Mouse (Mus musculus) heart, embryonic 14.5 days (tissue): ENCODE measurements around the gene Tmprss4. TPM values are rescaled to one million over a fixed set of nuclear protein-coding genes. Genes with fewer than 3 reads are reported as not detected.

Source experiments
- ATAC-seq: fragments of 200-750 bp; cut with Nextera tagmentation; 2 replicates; pipeline ENCODE4 v1.8.0; 2017; ENCODE audit warnings: low read depth, moderate TSS enrichment; ENCODE audit not compliant: insufficient number of reproducible peaks, insufficient read depth, low FRiP score
- H3K27ac ChIP-seq, 2 experiments: fragments of 200-500 bp in 1 of 2; fragments of 300-500 bp in 1 of 2; sonication (generic) in 1 of 2; replicated peaks in 1 of 2; 2 replicates each; pipeline ENCODE4 v1.5.1; 2012 to 2014; ENCODE audit warnings: low read depth in 2 of 2, low read length in 2 of 2, control low read depth in 1 of 2, mild to moderate bottlenecking in 1 of 2, mixed read lengths in 1 of 2; ENCODE audit not compliant: control insufficient read depth in 1 of 2, insufficient read depth in 1 of 2
- H3K27me3 ChIP-seq: fragments of 300-500 bp; sonication (generic); 2 replicates; pipeline ENCODE4 v1.6.1; 2014; ENCODE audit warnings: mild to moderate bottlenecking, low read length, control low read depth; ENCODE audit not compliant: control insufficient read depth, insufficient read depth
- H3K36me3 ChIP-seq: fragments of 300-500 bp; sonication (generic); 2 replicates; pipeline ENCODE4 v1.6.1; 2014; ENCODE audit warnings: mild to moderate bottlenecking, control low read depth, low read length, mixed read lengths; ENCODE audit not compliant: control insufficient read depth, insufficient read depth
- H3K4me1 ChIP-seq, 2 experiments: fragments of 200-500 bp in 1 of 2; fragments of 300-500 bp in 1 of 2; sonication (generic) in 1 of 2; 2 replicates each; pipeline ENCODE4 v1.6.1; 2012 to 2014; ENCODE audit warnings: low read length in 2 of 2, control low read depth in 1 of 2, mixed read lengths in 1 of 2; ENCODE audit not compliant: control insufficient read depth in 2 of 2, insufficient read depth in 2 of 2
- H3K4me2 ChIP-seq: fragments of 300-500 bp; sonication (generic); 2 replicates; pipeline ENCODE4 v1.6.1; 2014; ENCODE audit warnings: mild to moderate bottlenecking, low read length
- H3K4me3 ChIP-seq, 2 experiments: fragments of 200-500 bp in 1 of 2; fragments of 300-500 bp in 1 of 2; sonication (generic) in 1 of 2; 2 replicates each; pipeline ENCODE4 v1.5.1; 2012 to 2014; ENCODE audit warnings: low read length in 2 of 2, mild to moderate bottlenecking in 2 of 2, control low read depth in 1 of 2, low read depth in 1 of 2, moderate library complexity in 1 of 2; ENCODE audit not compliant: control insufficient read depth in 1 of 2, insufficient read depth in 1 of 2
- H3K9ac ChIP-seq: fragments of 300-500 bp; sonication (generic); 2 replicates; pipeline ENCODE4 v1.6.1; 2014; ENCODE audit warnings: mild to moderate bottlenecking, low read length
- H3K9me3 ChIP-seq: fragments of 300-500 bp; sonication (generic); 2 replicates; pipeline ENCODE4 v1.6.1; 2016; ENCODE audit warnings: low read length, control low read depth; ENCODE audit not compliant: control insufficient read depth
- WGBS: fragments of 180-500 bp; shearing (Covaris S2); extraction: QIAGEN DNeasy Blood & Tissue Kit; methylation state at CpG from one replicate; pipeline ENCODE4 v1.1.7; 2014; 5-methylcytosine and 5-hydroxymethylcytosine counted together
- polyA plus RNA-seq: library from polyadenylated mRNA; unstranded; fragments of >200 nt; fragmentation: Nextera tagmentation; extraction: Ambion mirVana; gene quantifications from 2 replicates; pipeline ENCODE4 v1.2.1, GENCODE M21; 2014

The Tmprss4 gene
- polyA plus RNA-seq, 1 experiment from 2014 or later = not detected

DNA sequence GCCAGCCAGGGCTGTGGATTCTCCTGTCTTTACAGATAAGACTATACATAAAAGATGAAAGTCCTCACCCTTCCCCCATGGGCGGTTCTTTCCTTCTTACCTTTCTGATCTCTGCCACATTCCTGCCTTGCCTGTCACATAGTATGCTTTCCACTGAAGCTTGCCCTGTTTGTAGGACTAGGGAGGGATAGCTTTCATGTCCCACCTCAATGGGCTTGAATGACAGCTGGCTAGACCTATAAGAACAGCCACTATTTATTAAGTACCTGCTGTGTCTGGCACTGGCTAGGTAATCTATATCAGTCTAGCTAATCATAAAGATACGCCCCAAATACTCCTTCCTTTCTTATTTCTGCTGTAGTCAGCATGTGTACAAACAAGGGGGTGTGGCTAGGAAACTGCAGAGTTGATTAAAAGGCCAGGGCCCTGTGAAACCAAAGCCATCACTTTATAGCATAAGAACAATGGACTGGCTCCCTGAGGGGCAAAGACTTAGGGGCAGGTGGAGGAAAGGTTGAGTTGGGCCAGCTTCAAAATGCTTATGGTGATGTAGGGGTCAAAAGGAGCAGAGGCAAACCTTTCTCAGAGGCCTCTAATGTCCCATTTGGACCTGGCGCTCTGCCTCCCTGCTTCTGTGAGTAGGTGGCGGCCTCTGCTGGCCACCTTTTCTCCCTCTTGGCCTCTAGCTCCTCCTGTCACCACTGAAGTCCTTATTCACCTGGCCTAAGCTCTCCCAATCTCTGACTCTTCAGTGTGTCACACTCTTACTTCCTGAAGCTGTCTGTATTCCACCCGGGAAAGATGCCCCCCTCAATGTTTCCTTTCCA lies 70.2 kb downstream of the Tmprss4 start:
- Histone ChIP-seq H3K9me3 (no peaks in the 10 kb centered on the region), H3K4me2 (no peak overlapping the region), H3K27me3 (peaks cover 38% of the 10 kb centered on the region), H3K36me3 (no peaks in the 10 kb centered on the region), H3K9ac (no peak overlapping the region), H3K4me1 (peaks cover 9 to 23% of the 10 kb centered on the region in 2 experiments), H3K4me3 (no peak overlapping the region), H3K27ac (no peak overlapping the region)
- WGBS = 21% methylated on average over 5 of the region's 5 CpGs
- no peak for ATAC-seq

DNA sequence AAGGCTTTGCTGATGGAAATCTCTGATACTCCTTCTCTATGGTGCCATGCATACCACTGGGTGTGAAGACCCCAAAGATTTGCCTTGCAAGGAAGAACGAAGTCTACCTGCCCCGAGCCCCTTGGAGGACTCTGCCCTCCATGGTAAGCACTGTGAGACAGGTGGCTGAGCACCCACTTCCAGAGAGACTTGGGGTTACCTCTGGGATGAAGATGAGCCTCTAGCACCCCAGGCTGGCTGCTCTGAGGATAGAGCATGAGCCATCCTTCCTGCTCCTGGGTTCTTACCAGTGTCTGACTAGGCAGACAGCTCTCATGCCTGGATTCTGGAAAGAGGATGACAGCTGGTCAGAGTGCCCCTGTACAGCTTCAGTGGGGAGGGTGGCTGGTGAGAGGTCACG lies 73.8 kb downstream of the Tmprss4 start:
- no peak overlapping the region for H3K9ac ChIP-seq
- H3K4me3 ChIP-seq = no peak overlapping the region
- no peak overlapping the region for H3K27ac ChIP-seq
- peaks cover 23% of the 10 kb centered on the region for H3K27me3 ChIP-seq
- no peak for ATAC-seq
- H3K9me3 ChIP-seq = no peaks in the 10 kb centered on the region
- 70% methylated on average over 3 of the region's 3 CpGs for WGBS
- no peaks in the 10 kb centered on the region for H3K36me3 ChIP-seq
- H3K4me1 ChIP-seq = no peaks in the 10 kb centered on the region; a peak in 1 of 4 replicates
- H3K4me2 ChIP-seq = no peak overlapping the region

GRCm38 (mm10) chr9:45126941-45127340 lies 77.0 kb downstream of the Tmprss4 start:
- ATAC-seq = no peak
- Histone ChIP-seq H3K4me3 (no peak overlapping the region), H3K27me3 (peaks cover 10% of the 10 kb centered on the region), H3K4me2 (no peak overlapping the region), H3K36me3 (no peaks in the 10 kb centered on the region), H3K9me3 (no peaks in the 10 kb centered on the region), H3K4me1 (peaks cover 6 to 7% of the 10 kb centered on the region in 2 experiments; a peak in 2 of 4 replicates), H3K27ac (no peak overlapping the region), H3K9ac (no peak overlapping the region)
- WGBS = 50% methylated on average over 7 of the region's 7 CpGs

GRCm38 (mm10) chr9:45125211-45125610 lies 78.7 kb downstream of the Tmprss4 start:
- no peaks in the 10 kb centered on the region for H3K36me3 ChIP-seq
- H3K9ac ChIP-seq = no peak overlapping the region
- no peak overlapping the region for H3K4me2 ChIP-seq
- H3K4me1 ChIP-seq = peaks cover 7 to 9% of the 10 kb centered on the region in 2 experiments; a peak in 2 of 4 replicates
- no peak for ATAC-seq
- H3K4me3 ChIP-seq = no peak overlapping the region
- no peak overlapping the region for H3K27ac ChIP-seq
- WGBS = 87% methylated on average over 14 of the region's 14 CpGs
- H3K27me3 ChIP-seq = peaks cover 14% of the 10 kb centered on the region; the same call in 1 of the 2 replicates
- no peaks in the 10 kb centered on the region for H3K9me3 ChIP-seq

Other genes starting within 250 kb of the Tmprss4 start
- 21.7 and 25.7 TPM in 2 replicates for gene Ube4a, start 238.5 kb downstream of the Tmprss4 start, polyA plus RNA-seq
- gene Cd3g, start 223.7 kb downstream of the Tmprss4 start, polyA plus RNA-seq = 0.20 TPM in 1 of 2 replicates, not detected in the other
- not detected in 2 replicates for gene Cd3d, start 222.3 kb downstream of the Tmprss4 start, polyA plus RNA-seq
- gene Cd3e, start 194.5 kb downstream of the Tmprss4 start, polyA plus RNA-seq = not detected in 2 replicates
- 0.59 and 1.1 TPM in 2 replicates for gene Mpzl2, start 164.3 kb downstream of the Tmprss4 start, polyA plus RNA-seq
- 1.1 and 1.5 TPM in 2 replicates for gene Mpzl3, start 148.9 kb downstream of the Tmprss4 start, polyA plus RNA-seq
- 0.18 and 0.28 TPM in 2 replicates for gene Jaml, start 124.9 kb downstream of the Tmprss4 start, polyA plus RNA-seq
- gene Scn2b, start 86.3 kb downstream of the Tmprss4 start, polyA plus RNA-seq = 1.4 TPM in 2 replicates
- 0.11 TPM in 1 of 2 replicates, not detected in the other for gene Scn4b, start 65.7 kb downstream of the Tmprss4 start, polyA plus RNA-seq
- gene BC049352, start 22.1 kb downstream of the Tmprss4 start, polyA plus RNA-seq = not detected in 2 replicates
- gene Il10ra, start 65.1 kb upstream of the Tmprss4 start, polyA plus RNA-seq = 0.63 and 1.0 TPM in 2 replicates
- 0.18 TPM in 1 of 2 replicates, not detected in the other for gene Tmprss13, start 115.0 kb upstream of the Tmprss4 start, polyA plus RNA-seq
- gene Fxyd6, start 166.1 kb upstream of the Tmprss4 start, polyA plus RNA-seq = 27.3 and 32.7 TPM in 2 replicates
- 0.92 and 2.0 TPM in 2 replicates for gene Fxyd2, start 195.6 kb upstream of the Tmprss4 start, polyA plus RNA-seq
- 0.08 and 0.55 TPM in 2 replicates for gene Dscaml1, start 222.5 kb upstream of the Tmprss4 start, polyA plus RNA-seq